Mouse (Mus musculus) CH12.LX (cell line): ENCODE measurements at regions not wholly inside any gene's neighbourhood (a gene's known extent, or its start where the extent isn't known, plus 50 kb on each side); places are given as distances from the start of the nearest gene placed in this dataset.

Source experiments
- DNase-seq: peaks from one replicate; pipeline ENCODE4 v3.0.0-alpha.2; 2013; ENCODE audit errors: extremely low read depth
- H3K27ac ChIP-seq: 2 replicates; pipeline ENCODE4 v1.5.1; 2012; ENCODE audit warnings: low read depth, mild to moderate bottlenecking, control low read depth, moderate library complexity; ENCODE audit not compliant: insufficient read depth
- H3K27me3 ChIP-seq: replicated peaks from 2 replicates; pipeline ENCODE3; 2012; ENCODE audit warnings: inconsistent platforms
- H3K36me3 ChIP-seq, 2 experiments: replicated peaks in 1 of 2; 2 replicates each; pipeline versions ENCODE3 to v1.6.1; 2012; ENCODE audit warnings: inconsistent platforms in 1 of 2, low read length in 1 of 2, mild to moderate bottlenecking in 1 of 2, mixed read lengths in 1 of 2, moderate library complexity in 1 of 2; ENCODE audit not compliant: control insufficient read depth in 1 of 2, insufficient read depth in 1 of 2
- H3K4me1 ChIP-seq, 2 experiments: 2 replicates each; pipeline ENCODE4 v1.6.1; 2012; ENCODE audit warnings: inconsistent platforms in 1 of 2, moderate library complexity in 1 of 2; ENCODE audit not compliant: insufficient read depth in 2 of 2, control insufficient read depth in 1 of 2
- H3K4me2 ChIP-seq: 2 replicates; pipeline ENCODE4 v1.6.1; 2012; ENCODE audit warnings: low read depth, mild to moderate bottlenecking, control low read depth; ENCODE audit not compliant: poor library complexity, insufficient read depth, severe bottlenecking
- H3K4me3 ChIP-seq, 3 experiments: fragments of 150-350 bp in 1 of 3; sonication (generic) in 1 of 3; replicated peaks in 1 of 3; 2 replicates each; pipeline versions ENCODE3 to v1.5.1; 2011 to 2012; ENCODE audit warnings: low read depth in 2 of 3, low read length in 2 of 3, mild to moderate bottlenecking in 2 of 3, moderate library complexity in 2 of 3, control low read depth in 1 of 3, improper control_type of control experiment in 1 of 3, inconsistent platforms in 1 of 3, mixed read lengths in 1 of 3; ENCODE audit not compliant: poor library complexity in 1 of 3
- H3K79me2 ChIP-seq: replicated peaks from 2 replicates; pipeline ENCODE4 v1.6.1; 2012; ENCODE audit warnings: mild to moderate bottlenecking, moderate library complexity; ENCODE audit not compliant: control insufficient read depth, poor library complexity, insufficient read depth, severe bottlenecking; ENCODE audit errors: extremely low read depth
- H3K9ac ChIP-seq: 2 replicates; pipeline ENCODE4 v1.6.1; 2012; ENCODE audit warnings: low read depth, mild to moderate bottlenecking, control low read depth, moderate library complexity; ENCODE audit not compliant: insufficient read depth
- H3K9me3 ChIP-seq: replicated peaks from 2 replicates; pipeline ENCODE3; 2012; ENCODE audit warnings: low read length, inconsistent platforms, mixed read lengths
- CHD2 ChIP-seq: IDR thresholded peaks from 2 replicates; pipeline ENCODE4 v1.6.1; 2011; ENCODE audit warnings: low read length, improper control_type of control experiment
- CTCF ChIP-seq, 2 experiments: IDR thresholded peaks in 1 of 2; conservative IDR thresholded peaks in 1 of 2; 2 replicates each; pipeline ENCODE4 v1.5.1; 2011 to 2012; ENCODE audit warnings: low read depth in 2 of 2, low read length in 2 of 2, improper control_type of control experiment in 1 of 2, inconsistent platforms in 1 of 2, mild to moderate bottlenecking in 1 of 2, moderate library complexity in 1 of 2
- ELF1 ChIP-seq: IDR thresholded peaks from 2 replicates; pipeline ENCODE4 v1.6.1; 2014; ENCODE audit warnings: low read depth, mild to moderate bottlenecking, inconsistent platforms, low read length, improper control_type of control experiment
- ETS1 ChIP-seq: conservative IDR thresholded peaks from 2 replicates; pipeline ENCODE4 v1.6.1; 2012; ENCODE audit warnings: low read depth, mild to moderate bottlenecking, inconsistent platforms, low read length, improper control_type of control experiment, moderate library complexity
- GABPA ChIP-seq: IDR thresholded peaks from 2 replicates; pipeline ENCODE4 v1.6.1; 2012; ENCODE audit warnings: low read depth, low read length, improper control_type of control experiment, inconsistent platforms; ENCODE audit not compliant: insufficient replicate concordance
- HCFC1 ChIP-seq: IDR thresholded peaks from 2 replicates; pipeline ENCODE4 v1.6.1; 2012; ENCODE audit warnings: low read depth, mild to moderate bottlenecking, inconsistent platforms, low read length, improper control_type of control experiment
- JUND ChIP-seq: conservative IDR thresholded peaks from 2 replicates; pipeline ENCODE4 v1.6.1; 2011; ENCODE audit warnings: low read depth, low read length, improper control_type of control experiment
- KAT2A ChIP-seq: IDR thresholded peaks from 2 replicates; pipeline ENCODE4 v1.6.1; 2012; ENCODE audit warnings: low read length, improper control_type of control experiment, inconsistent platforms; ENCODE audit not compliant: insufficient replicate concordance
- MAX ChIP-seq: IDR thresholded peaks from 2 replicates; pipeline ENCODE4 v1.6.1; 2011; ENCODE audit warnings: low read length, improper control_type of control experiment
- MAZ ChIP-seq: IDR thresholded peaks from 2 replicates; pipeline ENCODE4 v1.6.1; 2012; ENCODE audit warnings: low read depth, mild to moderate bottlenecking, inconsistent platforms, low read length, improper control_type of control experiment, moderate library complexity
- MEF2A ChIP-seq: IDR thresholded peaks from 2 replicates; pipeline ENCODE4 v1.6.1; 2014; ENCODE audit warnings: low read depth, mild to moderate bottlenecking, inconsistent platforms, low read length, improper control_type of control experiment, borderline replicate concordance
- NELFE ChIP-seq: IDR thresholded peaks from 2 replicates; pipeline ENCODE4 v1.6.1; 2011; ENCODE audit warnings: low read depth, low read length, improper control_type of control experiment
- PAX5 ChIP-seq: IDR thresholded peaks from 2 replicates; pipeline ENCODE4 v1.6.1; 2012; ENCODE audit warnings: low read length, inconsistent platforms, mixed read lengths
- POLR2A ChIP-seq: IDR thresholded peaks from 2 replicates; pipeline ENCODE4 v1.6.1; 2011; ENCODE audit warnings: low read depth, mild to moderate bottlenecking, improper control_type of control experiment, low read length
- POLR2AphosphoS2 ChIP-seq: IDR thresholded peaks from 2 replicates; pipeline ENCODE4 v1.6.1; 2011; ENCODE audit warnings: low read depth, low read length, improper control_type of control experiment
- SIN3A ChIP-seq: IDR thresholded peaks from 2 replicates; pipeline ENCODE4 v1.6.1; 2012; ENCODE audit warnings: low read length, improper control_type of control experiment, inconsistent platforms
- SMC3 ChIP-seq: IDR thresholded peaks from 2 replicates; pipeline ENCODE4 v1.6.1; 2011; ENCODE audit warnings: low read depth, low read length, improper control_type of control experiment
- UBTF ChIP-seq: IDR thresholded peaks from 2 replicates; pipeline ENCODE4 v1.6.1; 2012; ENCODE audit warnings: low read depth, mild to moderate bottlenecking, inconsistent platforms, low read length, improper control_type of control experiment, moderate library complexity
- ZKSCAN1 ChIP-seq: IDR thresholded peaks from 2 replicates; pipeline ENCODE4 v1.6.1; 2012; ENCODE audit warnings: low read depth, inconsistent platforms, low read length, improper control_type of control experiment, borderline replicate concordance
- ZNF384 ChIP-seq: IDR thresholded peaks from 2 replicates; pipeline ENCODE4 v1.6.1; 2012; ENCODE audit warnings: low read depth, low read length, improper control_type of control experiment, inconsistent platforms
- dilution Hi-C: fragments of 300-500 bp; cut with MboI; formaldehyde crosslinking; loops from 2 replicates; pipeline ENCODE4 v1.14.3; 2020; ENCODE audit warnings: low sequenced_read_pairs; ENCODE audit not compliant: extremely low pct_unique_long_range_greater_than_20kb, extremely low pct_ligation_motif_present
- in situ Hi-C: fragments of 300-500 bp; cut with MboI; formaldehyde crosslinking; loops from 3 replicates; pipeline ENCODE4 v1.14.3; 2019; ENCODE audit warnings: low sequenced_read_pairs, low pct_ligation_motif_present, low pct_unique_long_range_greater_than_20kb, mixed read lengths

- no peak for DNase-seq
- no peaks in the 10 kb centered on the region for H3K9me3 ChIP-seq
Observed at GRCm38 (mm10) chr1:193551340-193551739, 181.2 kb upstream of the Camk1g start.

GRCm38 (mm10) chr1:193550761-193551160 lies 180.7 kb upstream of the Camk1g start:
- DNase-seq, result no peak
- Histone ChIP-seq H3K9me3 (no peaks in the 10 kb centered on the region), H3K27me3 (peaks cover 52% of the 10 kb centered on the region), H3K4me3 (no peak overlapping the region), H3K9ac (no peak overlapping the region), H3K4me1 (no peaks in the 10 kb centered on the region), H3K27ac (no peak overlapping the region), H3K4me2 (no peak overlapping the region), H3K36me3 (no peaks in the 10 kb centered on the region), H3K79me2 (no peaks in the 10 kb centered on the region)
- no peak for TF ChIP-seq CHD2
- TF ChIP-seq POLR2A, result no peak
- no peak for TF ChIP-seq JUND
- TF ChIP-seq MAZ, result no peak
- TF ChIP-seq ELF1, result no peak
- TF ChIP-seq POLR2AphosphoS2, result no peak
- no peak for TF ChIP-seq HCFC1
- no peak for TF ChIP-seq UBTF
- no peak for TF ChIP-seq SIN3A
- no peak for TF ChIP-seq CTCF (conservative IDR thresholded peaks at IDR 0.05 in 1 of 2, IDR thresholded peaks at IDR 0.05 in 1 of 2; ENCODE audit: low read depth in 2 of 2, low read length in 2 of 2)
- dilution Hi-C loops (no loop called here), in situ Hi-C loops (no loop called here)

More at GRCm38 (mm10) chr1:193551340-193551739, 181.2 kb upstream of the Camk1g start:
- Histone ChIP-seq H3K4me3 (no peak overlapping the region), H3K79me2 (no peaks in the 10 kb centered on the region), H3K36me3 (no peaks in the 10 kb centered on the region), H3K27me3 (peaks cover 52% of the 10 kb centered on the region), H3K4me1 (no peaks in the 10 kb centered on the region), H3K27ac (no peak overlapping the region), H3K9ac (no peak overlapping the region), H3K4me2 (no peak overlapping the region)
- no peak for TF ChIP-seq ELF1
- no peak for TF ChIP-seq NELFE
- TF ChIP-seq SMC3, result no peak
- no peak for TF ChIP-seq GABPA
- TF ChIP-seq MAX, result no peak
- TF ChIP-seq ZNF384, result no peak
- TF ChIP-seq ETS1, result no peak
- no peak for TF ChIP-seq KAT2A
- TF ChIP-seq PAX5, result no peak
- TF ChIP-seq MAZ, result no peak
- no peak for TF ChIP-seq ZKSCAN1
- TF ChIP-seq MEF2A, result no peak
- in situ Hi-C loops, result no loop called here
- dilution Hi-C loops, result no loop called here
